Mouse (Mus musculus) testis, adult 10 weeks (tissue): Measurements from ENCODE around the gene Zfp609. TPM values are rescaled to one million over a fixed set of nuclear protein-coding genes. Genes with fewer than 3 reads are reported as not detected.

Source experiments
- polyA plus RNA-seq: library from polyadenylated mRNA; stranded (reverse); fragments of 350-450 nt; fragmentation: Illumina TruSeq; extraction: RNeasy Lipid Tissue Mini Kit (QIAGEN cat#74804); gene quantifications from one replicate; pipeline ENCODE4 v1.2.3, GENCODE M21; 2014; ENCODE audit warnings: low read depth, low replicate concordance

Gene Zfp609
- polyA plus RNA-seq = 11.2 TPM

GRCm38 (mm10) chr9:65827344-65828015, at the start of gene Zfp609:
Zfp609 (minus strand) TSS chr9:65827564.

GRCm38 (mm10) chr9:65667701-65668100, 159.7 kb downstream of the Zfp609 start, which contains the start of gene Oaz2:
Oaz2 (plus strand) TSS chr9:65668001.

Other genes starting within 250 kb of the Zfp609 start
- gene Plekho2, start 247.5 kb downstream of the Zfp609 start, polyA plus RNA-seq = 17.9 TPM
- gene Pif1, start 240.4 kb downstream of the Zfp609 start, polyA plus RNA-seq = 0.28 TPM
- gene Rbpms2, start 197.9 kb downstream of the Zfp609 start, polyA plus RNA-seq = 2.7 TPM
- 75.1 TPM for gene Oaz2, start 159.6 kb downstream of the Zfp609 start, polyA plus RNA-seq
- 3.9 TPM for gene Pclaf, start 62.7 kb upstream of the Zfp609 start, polyA plus RNA-seq
- 55.3 TPM for gene Trip4, start 81.2 kb upstream of the Zfp609 start, polyA plus RNA-seq
- gene Csnk1g1, start 81.4 kb upstream of the Zfp609 start, polyA plus RNA-seq = 66.4 TPM
- 35.5 TPM for gene Ppib, start 232.7 kb upstream of the Zfp609 start, polyA plus RNA-seq
- not detected for gene Snx22, start 242.2 kb upstream of the Zfp609 start, polyA plus RNA-seq